Mouse (Mus musculus) layer of hippocampus, adult 18-20 months (tissue): ENCODE results near the gene Htr1b. TPM values are rescaled to one million over a fixed set of nuclear protein-coding genes. Genes with fewer than 3 reads are reported as not detected.

Source experiments
- DNase-seq, 2 experiments: peaks; one replicate each; pipeline ENCODE4 v3.0.0; 2022; ENCODE audit warnings: low spot score in 2 of 2
- long read RNA-seq: library from polyadenylated mRNA; stranded (forward); transcript quantifications from one replicate; pipeline ENCODE4 v2.0.0, GENCODE M21; 2021
- total RNA-seq, 2 experiments: library from RNA; stranded (reverse); gene quantifications; 2 replicates each; pipeline ENCODE4 v1.2.3; 2021

Htr1b gene
- total RNA-seq: 10 to 100 TPM; 11.2 to 14.5 TPM
- long read RNA-seq, full-length matches to known transcripts: 4 of 4 reads
- long read RNA-seq, partial matches to known transcripts: 0 of 4 reads
- long read RNA-seq, other reads (novel, unspliced or antisense): 0 of 4 reads

- peak; percentile 27 to 57 for DNase-seq
These were observed at the start of gene Htr1b for GRCm38 (mm10) chr9:81633437-81633973. Htr1b (minus strand) TSS chr9:81633828.

GRCm38 (mm10) chr9:81676716-81677115 is 43.1 kb upstream of the Htr1b start:
- DNase-seq: no peak

DNA sequence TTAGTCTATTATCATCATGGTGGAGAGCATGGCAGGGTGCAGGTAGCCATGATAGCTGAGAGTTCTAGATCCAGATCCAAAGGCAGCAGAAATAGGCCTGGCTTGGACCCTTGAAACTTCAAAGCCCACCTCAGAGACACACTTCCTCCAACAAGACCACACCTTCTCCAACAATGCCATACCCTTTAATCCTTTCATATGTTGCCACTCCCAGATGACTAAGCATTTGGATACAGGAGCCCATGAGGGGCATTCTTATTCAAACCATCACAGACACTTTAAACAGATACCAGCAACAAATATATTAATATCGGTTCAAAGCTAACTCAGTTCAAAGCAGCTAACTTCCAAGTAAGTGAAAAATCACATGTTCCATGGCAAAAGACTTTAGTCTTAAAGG is 3.9 kb upstream of the Htr1b start:
- no peak for DNase-seq

DNA sequence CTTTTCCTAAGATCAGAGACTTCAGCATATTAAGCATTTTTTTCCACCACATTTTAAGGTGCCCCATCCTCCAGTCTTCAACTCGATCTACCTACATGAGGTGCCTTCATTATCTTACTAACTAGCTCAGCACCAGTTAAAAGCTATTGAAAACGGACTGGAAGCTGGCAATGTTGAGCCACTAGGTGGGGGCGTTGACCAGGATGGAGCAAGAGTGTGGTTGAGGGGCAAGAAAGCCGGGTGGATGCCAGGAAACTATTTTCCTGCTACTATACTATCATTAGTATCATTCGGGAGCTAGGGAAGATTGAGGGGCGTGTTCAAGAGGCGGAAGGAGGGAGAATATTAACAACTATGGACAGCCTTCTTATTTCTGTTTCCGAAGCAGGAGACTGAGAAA is 1.5 kb upstream of the Htr1b start:
- no peak for DNase-seq

- no peak for DNase-seq
These were observed 535 bp upstream of the Htr1b start for GRCm38 (mm10) chr9:81634163-81634562.

DNA sequence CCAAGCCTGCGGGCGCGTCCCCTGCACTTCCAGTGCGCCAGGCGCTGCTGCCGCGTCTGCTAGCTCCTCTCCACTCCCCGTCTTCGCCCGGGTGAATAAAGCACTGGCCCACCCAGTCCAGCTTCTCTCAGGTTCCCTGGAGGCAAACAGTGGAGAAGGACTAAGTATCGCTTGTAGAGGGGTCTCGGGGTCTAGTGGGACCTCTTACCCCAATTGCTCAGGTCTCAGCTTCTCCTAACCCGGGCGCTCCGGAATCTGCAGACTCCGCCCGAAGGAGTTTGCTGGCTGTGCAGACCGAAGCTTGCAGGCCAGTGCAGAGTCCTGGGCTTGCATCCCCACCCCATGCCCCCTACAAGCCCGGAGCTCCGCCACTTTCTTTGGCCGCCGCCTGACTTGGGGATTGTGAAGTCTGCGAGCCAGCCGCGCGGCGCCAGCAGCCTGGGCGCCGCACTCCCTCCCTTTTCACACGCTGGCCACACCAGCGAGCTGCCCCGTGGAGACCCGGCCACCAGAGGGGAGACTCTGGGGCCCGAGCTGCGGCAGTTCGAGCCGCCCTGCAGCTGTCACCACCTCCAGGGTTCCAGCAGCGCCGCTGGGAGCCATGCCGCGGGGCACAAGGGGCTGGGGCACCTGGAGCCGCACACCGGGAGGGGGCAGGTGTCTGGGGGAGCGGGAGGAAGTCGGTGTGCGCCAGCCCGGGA is 742 bp downstream of the Htr1b start:
- no peak for DNase-seq

- no peak for DNase-seq
These were observed 1.4 kb downstream of the Htr1b start for GRCm38 (mm10) chr9:81632191-81632735.

DNA sequence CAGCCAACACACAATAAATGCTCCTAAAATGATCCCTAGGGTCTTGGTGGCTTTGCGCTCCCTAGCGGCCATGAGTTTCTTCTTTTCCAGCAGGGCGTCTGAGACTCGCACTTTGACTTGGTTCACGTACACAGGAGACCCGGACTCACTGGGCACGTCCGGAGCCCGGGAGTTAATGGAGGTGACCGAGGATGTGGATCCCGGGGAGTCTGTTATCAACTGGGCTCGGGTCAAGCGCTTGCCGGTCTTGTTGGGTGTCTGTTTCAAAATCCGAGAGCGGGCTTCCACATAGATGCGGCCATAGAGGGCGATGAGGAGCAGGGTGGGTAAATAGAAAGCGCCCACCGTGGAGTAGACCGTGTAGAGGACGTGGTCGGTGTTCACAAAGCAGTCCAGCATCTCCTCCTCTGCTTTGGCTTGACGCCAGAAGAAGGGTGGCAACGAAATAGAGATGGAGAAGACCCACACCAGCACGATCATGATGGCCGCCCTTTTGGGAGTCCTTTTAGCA is 2.0 kb downstream of the Htr1b start:
- peak in 1 of 2 experiments; percentile 40 for DNase-seq

- DNase-seq: peak; percentile 68 to 88
These were observed 6.6 kb downstream of the Htr1b start for GRCm38 (mm10) chr9:81626899-81627606.

- DNase-seq: peak; percentile 2 to 28
These were observed 7.7 kb downstream of the Htr1b start for GRCm38 (mm10) chr9:81625898-81626297.

DNA sequence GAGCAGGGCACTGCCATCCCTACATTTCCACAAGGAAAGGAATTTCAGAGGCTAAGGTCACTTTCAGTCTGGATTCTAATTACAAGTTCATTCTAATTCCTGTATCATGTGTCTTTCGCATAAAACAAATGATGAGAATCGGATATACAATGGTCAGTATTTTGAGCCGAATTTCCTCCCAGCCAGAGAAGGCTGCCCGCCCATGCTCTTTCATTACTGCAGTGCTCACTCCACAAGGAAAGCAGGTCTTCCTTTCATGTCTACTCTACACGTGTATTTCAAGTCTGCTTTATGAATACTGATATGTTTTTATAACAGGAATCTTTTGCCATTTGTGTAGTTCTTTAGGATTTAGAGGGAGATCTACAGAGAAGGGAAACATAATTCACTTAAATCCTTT is 10.8 kb downstream of the Htr1b start:
- DNase-seq: no peak

DNA sequence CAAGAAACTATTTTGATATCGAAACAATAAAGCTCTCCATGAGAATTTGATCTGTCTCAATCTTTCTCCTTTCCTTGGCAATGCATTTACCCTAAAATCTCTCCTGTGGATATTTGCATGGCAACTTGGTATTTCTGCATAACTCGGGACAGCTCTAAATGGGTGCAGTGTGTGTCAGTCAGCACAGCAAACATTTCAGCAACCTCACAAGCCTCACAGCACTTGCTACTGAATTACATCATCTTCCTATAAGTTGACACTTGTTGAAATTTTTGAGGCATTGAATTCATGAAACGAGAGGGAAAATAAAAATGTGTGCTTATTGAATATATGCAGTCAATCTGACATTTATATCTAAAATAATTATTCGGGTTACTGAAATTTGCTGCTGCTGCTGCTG is 22.6 kb downstream of the Htr1b start:
- no peak for DNase-seq

Other genes starting within 250 kb of the Htr1b start
- 1 to 10 TPM; 1.1 to 1.7 TPM for gene Mei4, start 229.8 kb upstream of the Htr1b start, total RNA-seq